Mouse (Mus musculus) ES-E14 (cell line): ENCODE data around the gene Arid2. TPM values are rescaled to one million over a fixed set of nuclear protein-coding genes. Genes with fewer than 3 reads are reported as not detected.

Experiments
- DNase-seq: peaks from one replicate; pipeline ENCODE4 v3.0.0-alpha.2; 2013; ENCODE audit warnings: low read depth, low spot score
- H3K27ac ChIP-seq: 2 replicates; pipeline ENCODE4 v1.5.1; 2012; ENCODE audit warnings: low read depth, mild to moderate bottlenecking, low read length, moderate library complexity, mixed read lengths; ENCODE audit not compliant: poor library complexity, insufficient read depth, severe bottlenecking
- H3K36me3 ChIP-seq: 2 replicates; pipeline ENCODE4 v1.6.1; 2012; ENCODE audit warnings: mild to moderate bottlenecking, low read length, moderate library complexity, mixed read lengths; ENCODE audit not compliant: control insufficient read depth, poor library complexity, insufficient read depth, severe bottlenecking
- H3K4me1 ChIP-seq, 2 experiments: fragments of 150-350 bp in 1 of 2; sonication (generic) in 1 of 2; 2 replicates each; pipeline ENCODE4 v1.6.1; 2012; ENCODE audit warnings: low read length in 2 of 2, mild to moderate bottlenecking in 1 of 2, mixed read lengths in 1 of 2; ENCODE audit not compliant: control insufficient read depth in 2 of 2, insufficient read depth in 2 of 2, poor library complexity in 1 of 2
- H3K4me3 ChIP-seq, 2 experiments: fragments of 150-350 bp in 1 of 2; sonication (generic) in 1 of 2; 2 replicates each; pipeline ENCODE4 v1.5.1; 2012; ENCODE audit warnings: low read length in 2 of 2, low read depth in 1 of 2, mild to moderate bottlenecking in 1 of 2, mixed read lengths in 1 of 2; ENCODE audit not compliant: insufficient read depth in 1 of 2, poor library complexity in 1 of 2, severe bottlenecking in 1 of 2
- H3K9ac ChIP-seq: 2 replicates; pipeline ENCODE4 v1.6.1; 2012; ENCODE audit warnings: low read depth, mild to moderate bottlenecking, low read length, mixed read lengths; ENCODE audit not compliant: poor library complexity, insufficient read depth, severe bottlenecking
- H3K9me3 ChIP-seq: fragments of 150-350 bp; sonication (generic); 2 replicates; pipeline ENCODE4 v1.6.1; 2012; ENCODE audit warnings: low read depth, mild to moderate bottlenecking, low read length; ENCODE audit not compliant: control insufficient read depth, insufficient read depth
- CHD2 ChIP-seq: IDR thresholded peaks from 2 replicates; pipeline ENCODE4 v1.6.1; 2014; ENCODE audit warnings: mild to moderate bottlenecking, low read depth, low read length, inconsistent platforms
- HCFC1 ChIP-seq: IDR thresholded peaks from 2 replicates; pipeline ENCODE4 v1.6.1; 2012; ENCODE audit warnings: low read length, inconsistent platforms, borderline replicate concordance; ENCODE audit not compliant: insufficient read depth
- MAFK ChIP-seq: IDR thresholded peaks from 2 replicates; pipeline ENCODE4 v1.6.1; 2014; ENCODE audit warnings: mild to moderate bottlenecking, low read depth, low read length, inconsistent platforms; ENCODE audit not compliant: insufficient read depth
- ZC3H11A ChIP-seq: IDR thresholded peaks from 2 replicates; pipeline ENCODE4 v1.6.1; 2012; ENCODE audit warnings: low read depth, mild to moderate bottlenecking, inconsistent platforms, low read length, borderline replicate concordance
- ZNF384 ChIP-seq: IDR thresholded peaks from 2 replicates; pipeline ENCODE4 v1.6.1; 2012; ENCODE audit warnings: low read depth, low read length, inconsistent platforms
- in situ Hi-C, 2 experiments: fragments of 600-800 bp; cut with MboI; formaldehyde crosslinking; loops; one replicate each; pipeline ENCODE4 v1.15.1; 2025; ENCODE audit warnings: low sequenced_read_pairs in 2 of 2, inconsistent platforms in 1 of 2; ENCODE audit not compliant: unreplicated experiment in 2 of 2
- total RNA-seq: library from RNA; depleted of rRNA; stranded (reverse); fragments of 300-350 nt; gene quantifications from 2 replicates; pipeline ENCODE4 v1.2.3, GENCODE M21; 2012

Gene Arid2
- total RNA-seq, 1 experiment = 33.2 TPM

DNA sequence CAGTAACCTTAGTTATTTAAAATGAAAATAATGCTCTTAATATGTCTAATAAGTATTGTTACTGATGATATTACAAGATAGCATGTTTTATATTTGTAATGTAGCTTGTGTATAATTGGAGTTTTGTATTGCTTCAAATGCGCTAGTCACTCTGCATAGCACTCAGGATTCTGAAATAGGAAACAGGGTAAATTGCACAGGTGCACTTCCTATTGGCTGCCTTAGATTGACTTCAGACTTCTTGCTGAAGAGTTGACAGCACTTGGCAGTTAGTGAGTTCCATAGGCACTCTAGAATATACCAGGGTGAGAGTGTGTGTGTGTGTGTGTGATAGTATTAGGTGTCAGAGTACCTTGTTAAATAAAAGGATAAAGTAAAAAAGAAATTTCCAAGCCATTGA is 2.7 kb downstream of the Arid2 start:
- no peak for TF ChIP-seq ZC3H11A
- no peak overlapping the region for H3K4me3 ChIP-seq

DNA sequence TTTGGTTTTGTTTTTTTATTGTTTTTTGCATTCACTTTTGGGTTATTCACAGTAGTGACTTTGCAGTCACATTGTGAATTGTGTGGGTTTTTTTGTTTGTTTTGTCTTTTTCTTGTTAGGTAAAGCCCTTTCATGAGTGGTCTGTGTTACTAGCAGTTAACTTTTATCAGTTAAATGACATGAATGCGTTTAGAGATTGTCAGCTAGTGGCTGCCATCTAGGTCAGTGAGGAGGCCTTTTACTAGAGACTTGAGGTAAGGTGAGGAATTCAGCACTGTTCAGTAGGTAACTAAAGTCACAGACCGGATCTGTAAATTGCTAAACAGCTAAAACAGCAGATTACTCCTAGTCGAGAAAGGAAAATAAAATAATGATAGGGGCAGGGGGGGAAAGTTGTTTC is 6.1 kb downstream of the Arid2 start:
- Histone ChIP-seq H3K36me3 (peaks cover 2% of the 10 kb centered on the region; the same call in 1 of the 2 replicates), H3K9me3 (no peaks in the 10 kb centered on the region), H3K9ac (no peak overlapping the region), H3K4me3 (no peak overlapping the region), H3K27ac (no peak overlapping the region), H3K4me1 (peaks cover 6 to 10% of the 10 kb centered on the region in 2 experiments; a peak in 3 of 4 replicates)
- TF ChIP-seq ZNF384 (no peak), ZC3H11A (no peak), CHD2 (no peak), MAFK (no peak), HCFC1 (no peak)
- in situ Hi-C loops = no loop called here
- no peak for DNase-seq

More for the DNA sequence above, 2.7 kb downstream of the Arid2 start:
- DNase-seq = no peak
- peaks cover under 1 to 4% of the 10 kb centered on the region in 2 experiments; a peak in 1 of 4 replicates for H3K4me1 ChIP-seq
- in situ Hi-C loops = no loop called here
- H3K9ac ChIP-seq = no peak overlapping the region
- H3K36me3 ChIP-seq = peaks cover 1% of the 10 kb centered on the region; the same call in 1 of the 2 replicates
- H3K9me3 ChIP-seq = no peaks in the 10 kb centered on the region
- H3K27ac ChIP-seq = no peak overlapping the region

DNA sequence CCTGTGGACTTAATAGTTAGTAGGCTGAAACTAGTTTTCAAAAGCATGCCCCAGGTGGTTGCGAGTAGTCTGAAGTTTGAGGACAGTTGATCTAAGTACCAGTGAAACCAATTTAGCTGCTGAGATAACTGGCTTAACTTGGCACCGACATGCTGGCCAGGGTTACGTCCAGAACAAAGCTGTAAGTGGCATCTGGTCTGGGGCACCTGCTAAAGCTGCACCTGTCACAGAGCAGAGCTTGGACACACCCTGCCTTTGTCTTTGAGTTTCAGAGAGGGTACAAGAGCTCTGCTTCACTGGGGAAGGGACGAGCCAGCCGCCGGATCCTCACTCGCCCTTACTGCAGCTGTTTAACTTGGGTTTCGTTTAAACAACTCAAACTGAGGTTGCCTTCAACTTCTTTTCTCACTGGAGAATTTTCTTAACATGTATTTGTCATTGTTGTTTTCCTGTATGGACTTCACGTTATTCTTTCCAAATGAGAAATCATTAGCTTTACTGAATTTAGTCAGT is 9.8 kb downstream of the Arid2 start:
- Histone ChIP-seq H3K4me1 (peaks cover 1 to 10% of the 10 kb centered on the region in 2 experiments; a peak in 2 of 4 replicates), H3K4me3 (no peak overlapping the region), H3K27ac (no peak overlapping the region), H3K36me3 (peaks cover 4% of the 10 kb centered on the region), H3K9ac (no peak overlapping the region), H3K9me3 (no peaks in the 10 kb centered on the region)
- TF ChIP-seq ZNF384 = no peak
- in situ Hi-C loops = no loop called here
- DNase-seq = no peak

DNA sequence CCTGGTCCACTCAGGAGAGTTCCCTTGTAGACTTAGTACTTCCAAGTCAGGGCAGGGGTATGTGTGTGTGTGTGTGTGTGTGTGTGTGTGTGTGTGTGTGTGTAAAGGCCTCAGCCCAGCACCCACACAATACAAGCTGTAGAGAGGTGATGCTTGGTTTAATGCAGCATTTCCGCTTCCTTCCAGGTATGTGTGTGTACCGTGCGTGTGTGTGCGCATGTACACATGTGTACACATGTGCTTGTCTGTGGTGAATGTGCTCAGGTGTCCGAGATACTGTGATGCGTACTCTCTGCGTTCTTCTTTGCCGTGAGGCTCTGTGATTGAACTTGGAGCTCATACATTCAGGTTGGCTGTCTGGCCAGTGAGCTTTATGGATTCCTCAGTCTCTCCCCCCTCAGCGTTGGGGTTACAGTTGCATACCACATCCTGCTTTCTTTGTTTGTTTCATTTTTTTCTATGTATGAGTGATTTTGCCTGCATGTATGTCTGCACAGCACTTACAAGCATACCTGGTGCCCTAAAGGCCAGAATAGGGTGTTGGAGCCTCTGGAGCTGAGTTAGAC is 10.4 kb downstream of the Arid2 start:
- peaks cover 1 to 10% of the 10 kb centered on the region in 2 experiments; a peak in 2 of 4 replicates for H3K4me1 ChIP-seq
- H3K4me3 ChIP-seq = no peak overlapping the region
- no peak overlapping the region for H3K27ac ChIP-seq
- TF ChIP-seq CHD2 = no peak
- TF ChIP-seq ZNF384 = no peak
- no peak for TF ChIP-seq HCFC1
- no peak for TF ChIP-seq MAFK
- no peaks in the 10 kb centered on the region for H3K9me3 ChIP-seq
- peaks cover 6% of the 10 kb centered on the region for H3K36me3 ChIP-seq
- no peak for DNase-seq
- H3K9ac ChIP-seq = no peak overlapping the region
- in situ Hi-C loops = no loop called here

DNA sequence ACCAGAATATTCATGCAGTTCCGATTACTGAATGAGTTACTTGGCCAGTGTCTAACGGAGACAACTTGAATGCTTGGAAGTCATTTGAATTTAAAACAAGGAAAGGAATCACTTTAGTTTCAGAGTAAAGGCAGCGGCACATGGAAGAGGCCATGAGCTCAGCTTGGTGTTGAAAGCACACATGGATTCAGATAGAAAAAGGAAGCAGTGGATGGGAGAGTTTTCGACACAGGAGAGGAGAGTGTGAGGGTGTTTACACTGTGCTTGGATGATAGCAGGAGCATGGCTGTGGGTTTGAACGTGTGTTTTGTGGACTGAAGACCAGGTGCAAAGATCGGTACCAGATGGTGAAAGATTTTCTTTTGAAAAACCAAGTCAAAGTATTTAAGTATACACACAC is 22.0 kb downstream of the Arid2 start:
- H3K36me3 ChIP-seq = peaks cover 3% of the 10 kb centered on the region
- no peak overlapping the region for H3K9ac ChIP-seq
- no peak for DNase-seq
- in situ Hi-C loops = no loop called here
- no peaks in the 10 kb centered on the region for H3K9me3 ChIP-seq
- peaks cover 0 to 2% of the 10 kb centered on the region in 2 experiments; a peak in 1 of 4 replicates for H3K4me1 ChIP-seq
- no peak overlapping the region for H3K27ac ChIP-seq
- no peak overlapping the region for H3K4me3 ChIP-seq
- TF ChIP-seq HCFC1 = no peak
- TF ChIP-seq CHD2 = no peak
- TF ChIP-seq MAFK = no peak
- no peak for TF ChIP-seq ZC3H11A
- no peak for TF ChIP-seq ZNF384
